Mouse (Mus musculus): ENCODE measurements around the gene Serpina3c.

DNA sequence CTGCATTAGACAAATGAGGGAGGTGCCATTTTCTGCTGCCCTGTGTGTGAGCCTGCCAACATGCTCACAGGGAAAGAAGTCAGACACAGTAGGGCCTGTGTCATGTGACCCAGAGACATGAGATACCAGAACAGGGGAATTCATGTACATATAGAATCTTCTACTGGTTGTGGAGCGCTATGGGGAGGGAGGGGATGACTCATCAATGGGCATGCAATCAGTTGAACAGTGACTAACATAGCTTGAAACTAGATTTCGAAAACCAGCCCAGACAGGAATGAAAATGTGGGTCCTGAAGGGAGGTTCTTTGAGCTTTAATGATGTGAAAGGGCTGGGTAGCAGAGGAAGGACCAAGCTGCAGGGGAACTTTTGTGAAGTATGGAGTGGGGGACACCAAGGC, 29.7 kb downstream of the Serpina3c start:
- TF ChIP-seq CTCF (IDR thresholded peaks at IDR 0.05; ENCODE audit: control insufficient read depth, insufficient read depth, low read length) (no peak), POLR2A (IDR thresholded peaks at IDR 0.05; ENCODE audit: borderline replicate concordance, control insufficient read depth, low read depth, low read length) (no peak)

All from bone marrow, adult 2 months (tissue).